Mouse (Mus musculus): ENCODE results near the gene Gm49387. TPM values are rescaled to one million over a fixed set of nuclear protein-coding genes. Genes with fewer than 3 reads are reported as not detected.

Gene Gm49387
- total and polyA plus RNA-seq, 3 experiments = not detected

DNA sequence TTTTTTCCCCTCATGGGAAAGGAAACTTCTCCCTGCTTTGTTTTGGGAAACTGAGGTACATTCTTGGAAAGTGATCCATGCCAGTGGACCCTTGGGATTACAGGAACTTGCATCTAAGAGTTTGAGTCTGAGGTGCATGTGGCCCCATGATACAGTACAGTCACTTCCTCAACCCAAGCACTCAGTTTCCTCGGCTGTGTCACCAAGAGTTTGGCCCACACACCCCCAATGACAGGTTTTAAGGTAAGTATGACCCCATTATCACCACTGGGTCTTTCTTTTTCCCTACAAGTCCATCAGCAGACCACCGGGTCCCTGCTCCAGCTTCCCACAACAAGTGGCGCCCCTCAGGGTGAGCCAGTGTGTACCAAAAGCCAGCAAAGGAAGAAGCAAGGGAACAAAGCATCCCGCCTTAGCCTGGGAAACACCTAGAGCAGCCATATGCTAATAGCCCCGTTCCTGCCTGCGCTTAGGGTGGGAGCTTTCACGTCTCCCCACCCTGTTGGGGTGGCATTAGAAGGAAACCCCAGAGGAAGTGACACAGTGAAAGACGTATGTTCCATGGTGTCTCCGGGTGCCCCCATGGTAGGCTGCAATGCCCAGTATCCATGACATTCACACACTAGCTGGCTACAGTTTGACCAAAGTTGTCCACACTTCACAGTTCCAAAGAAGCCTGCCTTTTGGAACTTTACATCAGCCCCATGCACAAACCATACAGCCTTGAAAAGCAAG, 84.0 kb downstream of the Gm49387 start:
- TF ChIP-seq GATA1 (IDR thresholded peaks at IDR 0.05; ENCODE audit: borderline replicate concordance, low read length) (no peak), GATA2 (IDR thresholded peaks at IDR 0.05; ENCODE audit: borderline replicate concordance, low read depth, low read length) (no peak), TAL1 (conservative IDR thresholded peaks at IDR 0.05; ENCODE audit: low read depth, low read length) (no peak), POLR2AphosphoS5 (IDR thresholded peaks at IDR 0.05; ENCODE audit: insufficient replicate concordance, low read depth, low read length) (no peak), CTCF (IDR thresholded peaks at IDR 0.05; ENCODE audit: low read depth, low read length) (no peak)
- Histone ChIP-seq H3K4me3 (ENCODE audit: low read depth, low read length) (no peak overlapping the region), H3K27me3 (ENCODE audit: insufficient read depth, low read length) (peaks cover 42% of the 10 kb centered on the region), H3K4me1 (ENCODE audit: insufficient read depth, low read depth, low read length) (no peaks in the 10 kb centered on the region), H3K36me3 (replicated peaks) (no peaks in the 10 kb centered on the region), H3K9me3 (replicated peaks) (no peaks in the 10 kb centered on the region)
- ATAC-seq (ENCODE audit: extremely low read depth, insufficient number of reproducible peaks, low FRiP score, poor library complexity, severe bottlenecking) (no peak), DNase-seq (ENCODE audit: low spot score) (no peak)

DNA sequence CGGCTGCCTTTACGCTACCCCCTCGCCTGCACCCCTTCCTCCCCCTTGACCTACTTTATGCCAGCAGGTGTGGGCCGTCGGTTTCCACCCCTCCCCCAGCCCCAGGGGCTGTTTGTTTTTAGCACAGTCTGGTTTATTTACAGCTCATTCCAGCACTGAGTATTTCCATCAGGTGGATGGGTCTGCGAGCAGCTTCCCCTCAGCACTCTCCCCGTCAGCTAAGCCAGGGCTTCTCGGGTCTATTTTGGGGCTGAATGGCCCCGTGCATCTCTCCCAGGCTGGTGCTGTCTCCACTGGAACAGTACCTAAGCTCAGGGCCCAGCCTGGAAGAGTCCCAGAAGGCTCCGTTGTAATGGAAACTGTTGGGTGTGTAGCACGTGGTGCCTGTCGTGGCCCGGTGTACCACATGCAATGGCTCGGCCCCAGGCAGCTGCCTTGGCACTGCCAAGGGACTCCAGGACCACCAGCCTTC, 84.7 kb downstream of the Gm49387 start:
- Histone ChIP-seq H3K27me3 (ENCODE audit: insufficient read depth, low read length) (peaks cover 41% of the 10 kb centered on the region), H3K36me3 (replicated peaks) (no peaks in the 10 kb centered on the region), H3K9me3 (replicated peaks) (no peaks in the 10 kb centered on the region), H3K4me3 (ENCODE audit: low read depth, low read length) (no peak overlapping the region), H3K4me1 (ENCODE audit: insufficient read depth, low read depth, low read length) (no peaks in the 10 kb centered on the region)
- no peak for TF ChIP-seq GATA1 (IDR thresholded peaks at IDR 0.05; ENCODE audit: borderline replicate concordance, low read length)
- TF ChIP-seq GATA2 (IDR thresholded peaks at IDR 0.05; ENCODE audit: borderline replicate concordance, low read depth, low read length) = no peak
- TF ChIP-seq CTCF (IDR thresholded peaks at IDR 0.05; ENCODE audit: low read depth, low read length) = no peak
- TF ChIP-seq POLR2AphosphoS5 (IDR thresholded peaks at IDR 0.05; ENCODE audit: insufficient replicate concordance, low read depth, low read length) = no peak
- TF ChIP-seq TAL1 (conservative IDR thresholded peaks at IDR 0.05; ENCODE audit: low read depth, low read length) = no peak
- DNase-seq (ENCODE audit: low spot score) (no peak), ATAC-seq (ENCODE audit: extremely low read depth, insufficient number of reproducible peaks, low FRiP score, poor library complexity, severe bottlenecking) (no peak)

DNA sequence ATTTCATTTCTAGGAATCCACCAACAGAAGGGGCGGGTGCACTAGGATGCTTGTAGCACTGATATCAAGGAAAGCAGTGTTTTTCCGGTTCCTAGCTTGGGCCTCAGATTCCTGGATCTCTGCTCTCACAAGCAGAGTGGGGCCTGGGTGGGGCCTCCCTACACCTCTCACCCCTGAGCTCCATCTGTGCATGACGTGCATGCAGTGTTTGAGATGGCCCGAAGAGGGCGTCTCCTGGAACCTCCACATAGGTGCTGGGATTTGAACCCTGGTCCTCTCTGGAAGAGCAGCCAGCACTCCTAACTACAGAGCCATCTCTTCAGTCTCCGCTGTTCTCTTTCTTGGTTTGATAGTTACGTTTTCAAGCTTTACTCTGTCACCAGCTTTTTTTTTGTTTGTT, 85.7 kb downstream of the Gm49387 start:
- no peak for TF ChIP-seq GATA2 (IDR thresholded peaks at IDR 0.05; ENCODE audit: borderline replicate concordance, low read depth, low read length)
- TF ChIP-seq GATA1 (IDR thresholded peaks at IDR 0.05; ENCODE audit: borderline replicate concordance, low read length) = no peak
- no peak for TF ChIP-seq TAL1 (conservative IDR thresholded peaks at IDR 0.05; ENCODE audit: low read depth, low read length)
- no peak for TF ChIP-seq CTCF (IDR thresholded peaks at IDR 0.05; ENCODE audit: low read depth, low read length)
- TF ChIP-seq POLR2AphosphoS5 (IDR thresholded peaks at IDR 0.05; ENCODE audit: insufficient replicate concordance, low read depth, low read length) = no peak
- Histone ChIP-seq H3K4me3 (ENCODE audit: low read depth, low read length) (no peak overlapping the region), H3K27me3 (ENCODE audit: insufficient read depth, low read length) (peaks cover 40% of the 10 kb centered on the region), H3K4me1 (ENCODE audit: insufficient read depth, low read depth, low read length) (no peaks in the 10 kb centered on the region), H3K36me3 (replicated peaks) (no peaks in the 10 kb centered on the region), H3K9me3 (replicated peaks) (no peaks in the 10 kb centered on the region)
- no peak for DNase-seq (ENCODE audit: low spot score)
- no peak for ATAC-seq (ENCODE audit: extremely low read depth, insufficient number of reproducible peaks, low FRiP score, poor library complexity, severe bottlenecking)

DNA sequence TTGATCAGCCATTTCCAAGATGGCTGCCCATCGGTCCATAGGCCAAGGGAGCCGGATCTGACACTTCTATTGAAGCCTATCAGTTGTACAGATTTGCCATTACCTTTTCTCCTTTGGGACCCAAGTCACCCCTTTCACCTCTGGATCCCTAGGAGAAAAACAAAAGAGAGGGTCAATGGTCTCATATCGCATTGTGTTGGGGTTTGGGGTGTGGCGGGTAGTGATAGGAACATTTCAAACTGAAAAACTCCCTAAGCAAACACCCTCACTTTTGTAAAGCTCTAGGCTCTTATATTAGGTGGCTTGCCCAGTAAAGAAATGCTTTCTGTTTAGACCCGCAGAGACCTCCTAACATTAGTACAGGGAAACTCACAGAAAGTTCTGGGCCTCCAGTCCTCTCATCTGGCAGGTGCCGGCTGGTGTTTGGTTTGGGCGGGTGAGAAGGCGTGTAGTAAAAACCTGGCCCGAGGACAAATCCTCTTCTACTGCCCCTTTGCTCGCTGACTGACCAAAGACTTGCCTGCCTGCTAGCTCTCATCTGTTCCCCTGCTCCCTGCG, 96.7 kb downstream of the Gm49387 start:
- TF ChIP-seq TAL1 (conservative IDR thresholded peaks at IDR 0.05; ENCODE audit: low read depth, low read length) (no peak), CTCF (IDR thresholded peaks at IDR 0.05; ENCODE audit: low read depth, low read length) (no peak), POLR2AphosphoS5 (IDR thresholded peaks at IDR 0.05; ENCODE audit: insufficient replicate concordance, low read depth, low read length) (no peak), GATA1 (IDR thresholded peaks at IDR 0.05; ENCODE audit: borderline replicate concordance, low read length) (no peak)
- Histone ChIP-seq H3K4me1 (ENCODE audit: insufficient read depth, low read depth, low read length) (peaks cover 3% of the 10 kb centered on the region; the same call in 1 of the 2 replicates), H3K9me3 (replicated peaks) (no peaks in the 10 kb centered on the region), H3K4me3 (ENCODE audit: low read depth, low read length) (no peak overlapping the region), H3K36me3 (replicated peaks) (no peaks in the 10 kb centered on the region), H3K27me3 (ENCODE audit: insufficient read depth, low read length) (peaks cover 53% of the 10 kb centered on the region)
- ATAC-seq (ENCODE audit: extremely low read depth, insufficient number of reproducible peaks, low FRiP score, poor library complexity, severe bottlenecking) (no peak), DNase-seq (ENCODE audit: low spot score) (no peak)

DNA sequence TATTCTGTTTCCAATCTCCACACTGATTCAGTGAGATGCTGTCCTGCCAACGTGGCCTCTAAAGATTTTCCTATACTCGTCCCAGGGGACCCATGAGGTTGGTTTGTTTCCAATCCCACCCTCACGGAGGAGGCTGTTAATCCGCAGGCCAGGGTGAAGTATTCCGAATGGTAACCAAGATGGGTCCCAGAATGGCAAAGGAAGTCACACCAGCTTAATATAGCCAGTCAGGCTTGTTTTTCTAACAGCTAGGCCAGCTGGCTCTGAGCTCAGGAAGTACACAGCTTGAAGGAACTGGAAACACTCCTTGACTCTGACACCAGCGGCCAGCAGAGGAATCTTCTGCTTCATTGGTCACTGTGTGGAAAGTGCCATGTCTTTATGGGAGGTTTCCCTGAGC, 103.4 kb downstream of the Gm49387 start:
- Histone ChIP-seq H3K4me3 (ENCODE audit: low read depth, low read length) (no peak overlapping the region), H3K4me1 (ENCODE audit: insufficient read depth, low read depth, low read length) (peaks cover 3% of the 10 kb centered on the region; the same call in 1 of the 2 replicates), H3K36me3 (replicated peaks) (no peaks in the 10 kb centered on the region), H3K9me3 (replicated peaks) (no peaks in the 10 kb centered on the region), H3K27me3 (ENCODE audit: insufficient read depth, low read length) (peaks cover 41% of the 10 kb centered on the region)
- no peak for TF ChIP-seq POLR2AphosphoS5 (IDR thresholded peaks at IDR 0.05; ENCODE audit: insufficient replicate concordance, low read depth, low read length)
- no peak for TF ChIP-seq GATA2 (IDR thresholded peaks at IDR 0.05; ENCODE audit: borderline replicate concordance, low read depth, low read length)
- ATAC-seq (ENCODE audit: extremely low read depth, insufficient number of reproducible peaks, low FRiP score, poor library complexity, severe bottlenecking) = no peak
- DNase-seq (ENCODE audit: low spot score) = no peak

DNA sequence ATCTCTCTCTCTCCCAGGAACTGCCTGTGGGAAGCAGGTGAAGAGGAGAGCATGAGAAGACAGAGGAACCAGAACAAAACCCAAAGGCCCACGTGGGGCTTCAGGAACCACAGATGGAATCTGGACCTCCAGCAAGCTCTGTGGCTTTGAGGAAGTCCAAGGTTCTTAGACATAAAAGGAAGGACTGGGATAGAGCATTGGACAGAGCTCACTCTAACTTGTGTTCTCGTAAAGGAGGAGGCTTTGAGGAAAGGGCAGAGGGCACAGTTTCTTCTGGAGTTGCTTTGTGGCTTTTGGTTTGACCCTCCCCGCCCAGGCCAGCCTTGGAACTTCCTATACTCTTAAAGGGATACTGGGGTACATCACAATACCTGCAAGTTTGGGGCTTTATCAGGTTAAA, 108.0 kb downstream of the Gm49387 start:
- no peak for ATAC-seq (ENCODE audit: extremely low read depth, insufficient number of reproducible peaks, low FRiP score, poor library complexity, severe bottlenecking)
- Histone ChIP-seq H3K4me1 (ENCODE audit: insufficient read depth, low read depth, low read length) (no peaks in the 10 kb centered on the region; the same call in none of the 2 replicates), H3K36me3 (replicated peaks) (no peaks in the 10 kb centered on the region), H3K9me3 (replicated peaks) (no peaks in the 10 kb centered on the region), H3K4me3 (ENCODE audit: low read depth, low read length) (no peak overlapping the region), H3K27me3 (ENCODE audit: insufficient read depth, low read length) (peaks cover 53% of the 10 kb centered on the region)
- no peak for TF ChIP-seq TAL1 (conservative IDR thresholded peaks at IDR 0.05; ENCODE audit: low read depth, low read length)
- no peak for TF ChIP-seq POLR2AphosphoS5 (IDR thresholded peaks at IDR 0.05; ENCODE audit: insufficient replicate concordance, low read depth, low read length)
- no peak for TF ChIP-seq GATA2 (IDR thresholded peaks at IDR 0.05; ENCODE audit: borderline replicate concordance, low read depth, low read length)
- no peak for TF ChIP-seq GATA1 (IDR thresholded peaks at IDR 0.05; ENCODE audit: borderline replicate concordance, low read length)
- no peak for TF ChIP-seq CTCF (IDR thresholded peaks at IDR 0.05; ENCODE audit: low read depth, low read length)
- no peak for DNase-seq (ENCODE audit: low spot score)

All from G1E (cell line).